Mouse (Mus musculus) testis, adult 2 months (tissue): ENCODE measurements around the gene Tnfrsf17.

ENCODE experiments used
- CTCF ChIP-seq: fragments of 200-500 bp; IDR thresholded peaks from 2 replicates; pipeline ENCODE4 v1.5.1; 2012; ENCODE audit warnings: low read depth, mild to moderate bottlenecking, inconsistent platforms, low read length, moderate library complexity; ENCODE audit not compliant: control insufficient read depth, insufficient read depth, insufficient replicate concordance
- POLR2A ChIP-seq: fragments of 200-500 bp; IDR thresholded peaks from 2 replicates; pipeline ENCODE4 v1.6.1; 2012; ENCODE audit warnings: low read depth, mild to moderate bottlenecking, inconsistent platforms, low read length, moderate library complexity; ENCODE audit not compliant: control insufficient read depth

GRCm38 (mm10) chr16:11270642-11271041 lies 43.0 kb upstream of the Tnfrsf17 start:
- no peak for TF ChIP-seq CTCF
- TF ChIP-seq POLR2A, result no peak
